Mouse (Mus musculus) MEL (cell line): Measurements from ENCODE around the gene Esr1. TPM values are rescaled to one million over a fixed set of nuclear protein-coding genes. Genes with fewer than 3 reads are reported as not detected.

Experiments used
- DNase-seq: peaks from one replicate; pipeline ENCODE4 v3.0.0; 2011; ENCODE audit warnings: low read depth, low spot score
- H3K27ac ChIP-seq: 2 replicates; pipeline ENCODE4 v1.5.1; 2012; ENCODE audit warnings: low read depth, mild to moderate bottlenecking, control low read depth, low read length, moderate library complexity; ENCODE audit not compliant: control insufficient read depth
- H3K27me3 ChIP-seq, 2 experiments: fragments of 150-350 bp in 1 of 2; sonication (generic) in 1 of 2; 2 replicates each; pipeline ENCODE4 v1.6.1; 2012; ENCODE audit warnings: low read length in 2 of 2, mild to moderate bottlenecking in 2 of 2, improper control_type of control experiment in 1 of 2, moderate library complexity in 1 of 2; ENCODE audit not compliant: insufficient read depth in 2 of 2, control insufficient read depth in 1 of 2
- H3K36me3 ChIP-seq, 2 experiments: 2 replicates each; pipeline ENCODE4 v1.6.1; 2012 to 2014; ENCODE audit warnings: low read length in 2 of 2, improper control_type of control experiment in 1 of 2, inconsistent platforms in 1 of 2, mild to moderate bottlenecking in 1 of 2; ENCODE audit not compliant: insufficient read depth in 2 of 2, control insufficient read depth in 1 of 2
- H3K4me1 ChIP-seq, 2 experiments: fragments of 150-350 bp in 1 of 2; sonication (generic) in 1 of 2; 2 replicates each; pipeline ENCODE4 v1.6.1; 2012; ENCODE audit warnings: low read length in 2 of 2, improper control_type of control experiment in 1 of 2, mild to moderate bottlenecking in 1 of 2; ENCODE audit not compliant: insufficient read depth in 2 of 2, control insufficient read depth in 1 of 2
- H3K4me3 ChIP-seq, 2 experiments: fragments of 150-350 bp in 1 of 2; sonication (generic) in 1 of 2; 2 replicates each; pipeline ENCODE4 v1.5.1; 2012; ENCODE audit warnings: low read depth in 2 of 2, low read length in 2 of 2, mild to moderate bottlenecking in 2 of 2, moderate library complexity in 2 of 2, control low read depth in 1 of 2, improper control_type of control experiment in 1 of 2; ENCODE audit not compliant: control insufficient read depth in 1 of 2, insufficient read depth in 1 of 2
- H3K79me2 ChIP-seq: 2 replicates; pipeline ENCODE4 v1.6.1; 2012; ENCODE audit warnings: mild to moderate bottlenecking, low read length, moderate library complexity; ENCODE audit not compliant: control insufficient read depth, poor library complexity, insufficient read depth
- H3K9ac ChIP-seq: 2 replicates; pipeline ENCODE4 v1.6.1; 2012; ENCODE audit warnings: low read depth, mild to moderate bottlenecking, control low read depth, low read length, moderate library complexity; ENCODE audit not compliant: control insufficient read depth, poor library complexity, severe bottlenecking
- H3K9me3 ChIP-seq: fragments of 150-350 bp; sonication (generic); replicated peaks from 2 replicates; pipeline ENCODE4 v1.6.1; 2012; ENCODE audit warnings: mild to moderate bottlenecking, low read length, improper control_type of control experiment, moderate library complexity; ENCODE audit not compliant: insufficient read depth
- BHLHE40 ChIP-seq: IDR thresholded peaks from 2 replicates; pipeline ENCODE4 v1.6.1; 2012; ENCODE audit warnings: low read depth, mild to moderate bottlenecking, inconsistent platforms, low read length, improper control_type of control experiment, borderline replicate concordance
- CHD2 ChIP-seq: IDR thresholded peaks from 2 replicates; pipeline ENCODE4 v1.6.1; 2011; ENCODE audit warnings: low read length, improper control_type of control experiment
- ELF1 ChIP-seq: IDR thresholded peaks from 2 replicates; pipeline ENCODE4 v1.6.1; 2014; ENCODE audit warnings: low read depth, mild to moderate bottlenecking, inconsistent platforms, low read length, improper control_type of control experiment, moderate library complexity
- GABPA ChIP-seq: IDR thresholded peaks from 2 replicates; pipeline ENCODE4 v1.6.1; 2012; ENCODE audit warnings: low read depth, mild to moderate bottlenecking, inconsistent platforms, low read length, improper control_type of control experiment, moderate library complexity
- JUND ChIP-seq: IDR thresholded peaks from 2 replicates; pipeline ENCODE4 v1.6.1; 2011; ENCODE audit warnings: low read depth, mild to moderate bottlenecking, improper control_type of control experiment, low read length
- KAT2A ChIP-seq: conservative IDR thresholded peaks from 2 replicates; pipeline ENCODE4 v1.6.1; 2012; ENCODE audit warnings: low read depth, low read length, improper control_type of control experiment, inconsistent platforms
- MAZ ChIP-seq: IDR thresholded peaks from 2 replicates; pipeline ENCODE4 v1.6.1; 2012; ENCODE audit warnings: low read depth, mild to moderate bottlenecking, inconsistent platforms, low read length, improper control_type of control experiment
- MEF2A ChIP-seq: IDR thresholded peaks from 2 replicates; pipeline ENCODE4 v1.6.1; 2014; ENCODE audit warnings: low read depth, mild to moderate bottlenecking, inconsistent platforms, low read length, improper control_type of control experiment; ENCODE audit not compliant: poor library complexity, insufficient replicate concordance, severe bottlenecking; ENCODE audit errors: extremely low read depth
- MYC ChIP-seq: IDR thresholded peaks from 2 replicates; pipeline ENCODE4 v1.6.1; 2011; ENCODE audit warnings: low read depth, mild to moderate bottlenecking, low read length, improper control_type of control experiment, moderate library complexity
- NRF1 ChIP-seq: IDR thresholded peaks from 2 replicates; pipeline ENCODE4 v1.6.1; 2014; ENCODE audit warnings: low read depth, mild to moderate bottlenecking, inconsistent platforms, low read length, improper control_type of control experiment, moderate library complexity; ENCODE audit not compliant: poor library complexity, insufficient read depth, severe bottlenecking
- POLR2A ChIP-seq, 2 experiments: IDR thresholded peaks; 2 replicates each; pipeline ENCODE4 v1.6.1; 2011 to 2012; ENCODE audit warnings: low read length in 2 of 2, mild to moderate bottlenecking in 2 of 2, control low read depth in 1 of 2, improper control_type of control experiment in 1 of 2, low read depth in 1 of 2, moderate library complexity in 1 of 2; ENCODE audit not compliant: control insufficient read depth in 1 of 2, insufficient read depth in 1 of 2, poor library complexity in 1 of 2
- POLR2AphosphoS2 ChIP-seq: IDR thresholded peaks from 2 replicates; pipeline ENCODE4 v1.6.1; 2011; ENCODE audit warnings: low read length, improper control_type of control experiment
- SIN3A ChIP-seq: IDR thresholded peaks from 2 replicates; pipeline ENCODE4 v1.6.1; 2012; ENCODE audit warnings: low read length, improper control_type of control experiment, inconsistent platforms
- TAL1 ChIP-seq: IDR thresholded peaks from 2 replicates; pipeline ENCODE4 v1.6.1; 2012; ENCODE audit warnings: mild to moderate bottlenecking, inconsistent platforms, low read length, moderate library complexity, mixed read lengths
- UBTF ChIP-seq: IDR thresholded peaks from 2 replicates; pipeline ENCODE4 v1.6.1; 2012; ENCODE audit warnings: low read depth, mild to moderate bottlenecking, inconsistent platforms, low read length, improper control_type of control experiment, moderate library complexity, borderline replicate concordance; ENCODE audit not compliant: insufficient read depth
- polyA plus RNA-seq, 2 experiments: library from polyadenylated mRNA; stranded (reverse) in 1 of 2; unstranded in 1 of 2; fragments of >175 nt in 1 of 2; fragments of >200 nt in 1 of 2; gene quantifications; 2 replicates each; pipeline versions ENCODE4 v1.2.1 to v1.2.4; 2012; ENCODE audit warnings: low replicate concordance in 2 of 2, low read depth in 1 of 2; ENCODE audit not compliant: insufficient read length in 2 of 2, insufficient read depth in 1 of 2, missing spikeins in 1 of 2
- total RNA-seq: library from RNA; depleted of rRNA; stranded (reverse); fragments of 300-350 nt; gene quantifications from 2 replicates; pipeline ENCODE4 v1.2.3, GENCODE M21; 2012

The Esr1 gene
- total and polyA plus RNA-seq, 3 experiments, result 0.65 to 0.69 TPM; not detected in 1

DNA sequence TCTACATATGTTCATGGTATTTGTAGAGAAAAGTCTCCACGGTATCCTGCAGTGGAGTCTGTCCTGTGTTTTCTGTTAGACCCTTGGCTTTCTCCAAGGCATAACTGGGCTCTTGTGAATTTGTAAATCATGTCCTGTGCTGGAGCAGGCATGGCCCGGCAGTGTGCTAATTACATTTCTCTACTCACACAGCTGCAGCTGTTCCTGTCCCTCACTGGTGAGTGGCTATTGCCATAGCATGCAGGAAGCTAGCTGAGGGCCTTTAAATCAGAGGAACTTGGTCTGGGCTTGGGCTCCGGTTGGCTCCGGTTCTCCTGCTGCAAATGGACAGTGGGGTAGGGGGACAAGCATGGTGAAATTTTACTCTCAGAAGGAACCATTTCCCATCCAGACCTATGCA lies 226.7 kb downstream of the Esr1 start:
- Histone ChIP-seq H3K4me1 (no peaks in the 10 kb centered on the region), H3K9ac (no peak overlapping the region), H3K27me3 (no peaks in the 10 kb centered on the region), H3K36me3 (no peaks in the 10 kb centered on the region), H3K79me2 (no peaks in the 10 kb centered on the region), H3K4me3 (no peak overlapping the region), H3K27ac (no peak overlapping the region), H3K9me3 (no peaks in the 10 kb centered on the region)
- DNase-seq, result no peak
- no peak for TF ChIP-seq BHLHE40

- no peak for DNase-seq
- Histone ChIP-seq H3K4me1 (no peaks in the 10 kb centered on the region), H3K79me2 (no peaks in the 10 kb centered on the region), H3K27ac (no peak overlapping the region), H3K4me3 (no peak overlapping the region), H3K9ac (no peak overlapping the region), H3K9me3 (no peaks in the 10 kb centered on the region), H3K27me3 (no peaks in the 10 kb centered on the region)
- TF ChIP-seq JUND (no peak), GABPA (no peak), POLR2AphosphoS2 (no peak), MEF2A (no peak)
- TF ChIP-seq, all 39 proteins: peak for 0
- no peaks in the 10 kb centered on the region for H3K36me3 ChIP-seq
Observed at GRCm38 (mm10) chr10:4841039-4841438, 229.6 kb downstream of the Esr1 start.

GRCm38 (mm10) chr10:4847523-4847922 lies 236.1 kb downstream of the Esr1 start:
- no peak for DNase-seq

More at GRCm38 (mm10) chr10:4847523-4847922, 236.1 kb downstream of the Esr1 start:
- H3K4me1 ChIP-seq, result no peaks in the 10 kb centered on the region
- no peak overlapping the region for H3K4me3 ChIP-seq
- no peaks in the 10 kb centered on the region for H3K36me3 ChIP-seq
- no peaks in the 10 kb centered on the region for H3K79me2 ChIP-seq
- no peak overlapping the region for H3K9ac ChIP-seq
- H3K27me3 ChIP-seq, result no peaks in the 10 kb centered on the region
- TF ChIP-seq MYC (no peak), CHD2 (no peak), SIN3A (no peak), ELF1 (no peak), MAZ (no peak), TAL1 (no peak), JUND (no peak), KAT2A (no peak), NRF1 (no peak), POLR2A (IDR thresholded peaks at IDR 0.05; ENCODE audit: control insufficient read depth in 1 of 2, insufficient read depth in 1 of 2, low read depth in 1 of 2, low read length in 2 of 2, poor library complexity in 1 of 2) (no peak), UBTF (no peak)
- no peaks in the 10 kb centered on the region for H3K9me3 ChIP-seq
- no peak overlapping the region for H3K27ac ChIP-seq
